Mouse (Mus musculus) colon, adult 2 months (tissue): Measurements from ENCODE around the gene Olfr316. TPM values are rescaled to one million over a fixed set of nuclear protein-coding genes. Genes with fewer than 3 reads are reported as not detected.

Experiments
- polyA plus RNA-seq: library from polyadenylated mRNA; depleted of rRNA; stranded (reverse); fragments of >200 nt; gene quantifications from 2 replicates; pipeline ENCODE4 v1.2.3, GENCODE M21; 2012; rRNA removed

Gene Olfr316
- polyA plus RNA-seq: not detected in 2 replicates

DNA sequence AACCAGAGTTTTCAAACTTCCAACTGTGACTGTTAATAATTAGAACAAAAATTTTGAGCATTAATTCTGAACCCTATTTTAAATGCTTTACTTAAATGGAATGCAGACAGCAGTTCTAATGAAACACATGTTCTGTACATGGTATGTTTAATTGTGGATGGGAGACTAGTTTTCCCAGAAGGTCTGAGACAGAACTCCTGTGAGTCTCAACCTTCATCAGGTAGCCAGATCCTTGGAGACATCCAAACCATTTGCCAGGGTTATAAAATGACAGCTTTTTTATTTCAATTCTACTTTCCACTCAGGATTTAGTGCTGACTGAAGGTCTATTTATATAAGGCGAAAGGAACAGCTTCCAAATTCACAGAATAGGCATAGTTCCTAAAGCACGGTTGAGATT lies at the start of gene Olfr316:
Gene Olfr316 (plus strand): TSS at position 301 of the 400 bp plus-strand sequence.

DNA sequence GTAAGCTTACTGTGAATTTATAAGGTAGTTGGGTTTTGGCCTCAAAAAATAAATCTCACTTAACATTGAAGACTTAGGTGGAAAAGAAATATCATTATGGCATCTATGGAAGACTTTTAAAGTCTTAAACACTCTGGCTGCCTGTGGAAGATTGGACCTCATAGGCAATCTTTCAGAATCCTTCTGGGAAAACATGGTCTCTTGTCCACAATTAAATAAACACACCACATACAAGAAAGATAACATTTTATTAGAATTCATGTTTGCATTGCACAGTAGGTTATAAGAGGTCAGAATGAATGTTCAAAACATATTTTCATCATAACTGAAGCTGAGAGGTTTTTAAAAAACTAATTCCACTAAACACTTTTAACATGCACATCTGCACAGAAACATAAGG lies 28.6 kb upstream of the Olfr316 start, which contains the start of gene Olfr318:
Gene Olfr318 (minus strand): TSS at position 101 of the 400 bp plus-strand sequence.

DNA sequence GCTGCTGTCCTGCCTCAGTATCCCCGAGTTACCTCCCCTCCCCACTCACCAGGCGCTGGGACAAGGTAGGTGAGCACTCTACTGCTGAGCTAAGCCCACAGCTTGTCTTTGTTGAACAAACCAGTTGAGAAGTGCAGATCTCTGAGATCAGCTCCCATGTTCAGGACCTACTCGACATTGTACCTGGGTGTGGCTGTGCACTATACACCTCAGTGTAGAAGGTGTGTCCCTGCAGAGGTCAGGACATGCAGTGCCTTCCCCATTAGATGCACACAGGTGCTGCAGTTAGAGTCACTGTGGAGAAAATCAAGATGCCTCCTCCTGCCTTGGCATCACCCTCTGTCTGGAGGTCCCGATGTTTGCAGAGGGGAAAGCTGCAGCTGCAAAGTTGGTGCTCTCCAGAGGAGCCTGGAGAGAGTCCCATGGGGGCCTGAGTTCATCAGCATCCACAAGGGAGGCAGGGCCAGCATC lies 13.7 kb upstream of the Olfr316 start, which contains the start of gene Olfr317:
Gene Olfr317 (minus strand): TSS at position 421 of the 471 bp plus-strand sequence.

DNA sequence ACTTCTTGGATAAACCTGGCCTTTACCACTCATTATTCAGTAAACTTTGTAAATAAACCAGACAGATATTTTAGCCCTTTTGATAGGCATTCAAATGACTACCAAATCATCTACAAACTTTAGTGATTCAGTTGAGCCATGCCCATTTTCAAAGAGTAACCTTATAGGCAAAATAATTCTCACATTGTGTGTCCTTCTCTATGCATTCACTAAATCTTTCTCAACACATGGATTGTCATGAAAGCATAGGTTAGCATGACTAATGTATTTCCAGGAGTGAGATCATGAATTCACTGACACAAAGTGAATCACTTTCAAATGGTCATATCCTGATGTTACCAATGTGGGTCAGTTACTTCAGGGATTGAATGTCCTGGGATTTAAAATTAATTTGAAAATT lies 20.4 kb downstream of the Olfr316 start, which contains the start of gene Olfr315:
Gene Olfr315 (plus strand): TSS at position 301 of the 400 bp plus-strand sequence.

DNA sequence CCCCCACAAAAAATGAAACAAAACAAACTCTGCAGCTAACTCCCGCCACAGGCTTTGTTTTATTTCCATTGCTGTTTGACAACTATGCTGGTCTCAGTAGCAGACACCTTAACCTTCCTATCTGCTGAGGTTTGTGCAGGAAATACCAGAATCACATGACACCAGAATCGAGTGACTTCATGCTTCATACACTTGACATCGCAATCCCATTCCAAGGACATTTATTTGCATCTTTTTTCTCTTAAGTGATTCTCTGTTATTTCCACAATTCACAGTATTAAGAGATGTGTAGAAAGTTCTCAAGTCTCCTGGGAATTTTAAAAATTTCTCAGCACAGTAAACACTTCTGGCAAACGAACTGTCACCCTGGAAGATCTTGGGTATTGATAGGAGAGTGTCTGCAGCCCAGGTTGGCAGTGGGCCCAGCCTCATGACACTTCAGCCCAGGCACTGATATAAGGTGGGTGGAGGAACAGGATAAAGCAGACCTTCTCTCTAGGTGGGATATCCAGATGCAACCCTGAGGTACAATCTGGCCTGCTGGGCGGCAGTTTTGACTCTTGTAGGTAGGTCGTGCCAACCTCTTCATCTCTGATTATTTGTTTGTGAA lies 30.1 kb downstream of the Olfr316 start, which contains the start of gene Olfr314:
Gene Olfr314 (plus strand): TSS at position 473 of the 610 bp plus-strand sequence.

DNA sequence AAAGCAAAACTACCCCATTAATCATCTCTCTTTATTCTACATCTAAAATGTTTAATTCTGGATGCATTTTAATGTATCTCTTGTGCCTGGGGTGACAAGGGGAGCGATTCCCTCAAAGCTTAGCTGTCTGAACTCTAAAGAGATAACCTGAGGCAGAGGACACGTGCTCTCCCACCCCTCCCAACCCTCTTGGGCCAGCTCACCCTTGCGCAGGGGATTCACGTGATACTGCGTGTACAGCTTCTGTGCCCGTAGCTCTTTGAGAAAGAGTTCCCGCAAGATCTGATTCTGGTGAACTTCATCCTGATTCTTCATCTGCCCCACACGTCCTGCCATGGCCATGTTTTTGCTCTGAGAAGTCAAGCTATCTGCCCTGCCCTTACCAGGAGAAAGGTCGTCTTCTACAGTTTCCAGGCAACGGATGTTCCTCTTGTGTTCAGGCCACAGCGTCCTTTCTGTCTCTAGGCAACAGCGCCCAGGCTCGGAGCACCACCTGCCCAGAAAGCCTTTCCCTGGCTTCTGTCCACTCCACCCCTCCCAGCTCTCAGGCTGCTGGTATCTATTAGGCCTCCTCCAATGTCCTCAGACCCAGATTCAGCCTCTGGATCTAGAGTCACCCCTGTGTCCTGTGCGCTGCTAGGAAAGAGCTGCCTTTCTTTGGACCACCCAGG lies 49.2 kb downstream of the Olfr316 start, which contains the start of gene Fam183b:
Gene Fam183b (minus strand): TSS at position 403 of the 671 bp plus-strand sequence.

Other genes starting within 250 kb of the Olfr316 start
- gene Olfr330, start 217.9 kb upstream of the Olfr316 start, polyA plus RNA-seq: not detected in 2 replicates
- gene Olfr329-ps, start 206.3 kb upstream of the Olfr316 start, polyA plus RNA-seq: not detected in 2 replicates
- not detected in 2 replicates for gene Olfr328, start 197.1 kb upstream of the Olfr316 start, polyA plus RNA-seq
- gene Olfr224, start 182.2 kb upstream of the Olfr316 start, polyA plus RNA-seq: not detected in 2 replicates
- gene Olfr325, start 175.0 kb upstream of the Olfr316 start, polyA plus RNA-seq: not detected in 2 replicates
- not detected in 2 replicates for gene Olfr324, start 157.6 kb upstream of the Olfr316 start, polyA plus RNA-seq
- 7.3 and 7.4 TPM in 2 replicates for gene 2210407C18Rik, start 136.7 kb upstream of the Olfr316 start, polyA plus RNA-seq
- gene Olfr323, start 122.2 kb upstream of the Olfr316 start, polyA plus RNA-seq: not detected in 2 replicates
- gene Trim58, start 112.3 kb upstream of the Olfr316 start, polyA plus RNA-seq: not detected in 2 replicates
- gene Olfr322, start 94.0 kb upstream of the Olfr316 start, polyA plus RNA-seq: not detected in 2 replicates
- gene Olfr320, start 71.6 kb upstream of the Olfr316 start, polyA plus RNA-seq: not detected in 2 replicates
- not detected in 2 replicates for gene Olfr319, start 53.6 kb upstream of the Olfr316 start, polyA plus RNA-seq
- not detected in 2 replicates for gene Olfr318, start 28.7 kb upstream of the Olfr316 start, polyA plus RNA-seq
- not detected in 2 replicates for gene Olfr317, start 13.5 kb upstream of the Olfr316 start, polyA plus RNA-seq
- not detected in 2 replicates for gene Olfr315, start 20.5 kb downstream of the Olfr316 start, polyA plus RNA-seq
- gene Olfr314, start 30.2 kb downstream of the Olfr316 start, polyA plus RNA-seq: not detected in 2 replicates
- gene Fam183b, start 49.2 kb downstream of the Olfr316 start, polyA plus RNA-seq: 0.59 TPM in 1 of 2 replicates, not detected in the other
- gene Olfr313, start 62.3 kb downstream of the Olfr316 start, polyA plus RNA-seq: not detected in 2 replicates
- gene Olfr312, start 76.5 kb downstream of the Olfr316 start, polyA plus RNA-seq: not detected in 2 replicates
- not detected in 2 replicates for gene Olfr311, start 86.5 kb downstream of the Olfr316 start, polyA plus RNA-seq
- 1.5 and 1.7 TPM in 2 replicates for gene Gm12258, start 94.4 kb downstream of the Olfr316 start, polyA plus RNA-seq
- gene 2810021J22Rik, start 114.5 kb downstream of the Olfr316 start, polyA plus RNA-seq: 1.4 and 2.9 TPM in 2 replicates
- gene Zfp39, start 151.5 kb downstream of the Olfr316 start, polyA plus RNA-seq: 0.48 and 0.78 TPM in 2 replicates
- gene Btnl10, start 165.2 kb downstream of the Olfr316 start, polyA plus RNA-seq: not detected in 2 replicates
- 191 and 200 TPM in 2 replicates for gene Rnf187, start 186.2 kb downstream of the Olfr316 start, polyA plus RNA-seq
- gene Hist3h2ba, start 196.2 kb downstream of the Olfr316 start, polyA plus RNA-seq: 4.6 and 8.8 TPM in 2 replicates
- gene Hist3h2a, start 202.0 kb downstream of the Olfr316 start, polyA plus RNA-seq: 18.4 and 25.8 TPM in 2 replicates
- 0.22 and 0.46 TPM in 2 replicates for gene Trim17, start 202.0 kb downstream of the Olfr316 start, polyA plus RNA-seq
- gene Trim11, start 225.4 kb downstream of the Olfr316 start, polyA plus RNA-seq: 39.6 and 41.5 TPM in 2 replicates